Mouse (Mus musculus) neural tube, embryonic 14.5 days (tissue): ENCODE data around the gene Klhdc2. TPM values are rescaled to one million over a fixed set of nuclear protein-coding genes. Genes with fewer than 3 reads are reported as not detected.

ENCODE experiments used
- polyA plus RNA-seq: library from polyadenylated mRNA; unstranded; fragments of >200 nt; fragmentation: Nextera tagmentation; extraction: Ambion mirVana; gene quantifications from 2 replicates; pipeline ENCODE4 v1.2.1, GENCODE M21; 2014

The Klhdc2 gene
- polyA plus RNA-seq, 1 experiment from 2014 or later: 296 TPM

Other genes with a start within 250 kb of the Klhdc2 start
- 997 and 1,030 TPM in 2 replicates for gene Rps29, start 137.5 kb upstream of the Klhdc2 start, polyA plus RNA-seq
- gene Lrr1, start 127.9 kb upstream of the Klhdc2 start, polyA plus RNA-seq: 1.6 and 1.8 TPM in 2 replicates
- gene Rpl36al, start 112.6 kb upstream of the Klhdc2 start, polyA plus RNA-seq: 381 and 387 TPM in 2 replicates
- 36.8 and 40.5 TPM in 2 replicates for gene Mgat2, start 112.5 kb upstream of the Klhdc2 start, polyA plus RNA-seq
- 9.9 and 11.8 TPM in 2 replicates for gene Gm49383, start 99.6 kb upstream of the Klhdc2 start, polyA plus RNA-seq
- gene Dnaaf2, start 98.3 kb upstream of the Klhdc2 start, polyA plus RNA-seq: 6.8 and 7.3 TPM in 2 replicates
- gene Gm49384, start 92.4 kb upstream of the Klhdc2 start, polyA plus RNA-seq: 9.0 and 9.1 TPM in 2 replicates
- gene Pole2, start 68.5 kb upstream of the Klhdc2 start, polyA plus RNA-seq: 3.4 and 5.4 TPM in 2 replicates
- 13.7 and 20.1 TPM in 2 replicates for gene Klhdc1, start 55.5 kb upstream of the Klhdc2 start, polyA plus RNA-seq
- 97.2 and 103 TPM in 2 replicates for gene Nemf, start 60.5 kb downstream of the Klhdc2 start, polyA plus RNA-seq
- 29.3 and 30.4 TPM in 2 replicates for gene Arf6, start 75.5 kb downstream of the Klhdc2 start, polyA plus RNA-seq
- gene Gm9887, start 75.8 kb downstream of the Klhdc2 start, polyA plus RNA-seq: 1.0 and 1.3 TPM in 2 replicates